Mouse (Mus musculus) c-Kit-positive CD71-positive TER-119-positive erythroid progenitor cells, embryonic 14.5 days (primary cell): ENCODE data around the gene Kcng3.

ENCODE experiments used
- DNase-seq: peaks from one replicate; pipeline ENCODE4 v3.0.0-alpha.2; 2013; ENCODE audit warnings: low spot score

Kcng3 gene

GRCm38 (mm10) chr17:83630787-83631678, 662 bp downstream of the Kcng3 start:
- no peak for DNase-seq

GRCm38 (mm10) chr17:83613907-83614306, 17.8 kb downstream of the Kcng3 start:
- DNase-seq, result no peak

DNA sequence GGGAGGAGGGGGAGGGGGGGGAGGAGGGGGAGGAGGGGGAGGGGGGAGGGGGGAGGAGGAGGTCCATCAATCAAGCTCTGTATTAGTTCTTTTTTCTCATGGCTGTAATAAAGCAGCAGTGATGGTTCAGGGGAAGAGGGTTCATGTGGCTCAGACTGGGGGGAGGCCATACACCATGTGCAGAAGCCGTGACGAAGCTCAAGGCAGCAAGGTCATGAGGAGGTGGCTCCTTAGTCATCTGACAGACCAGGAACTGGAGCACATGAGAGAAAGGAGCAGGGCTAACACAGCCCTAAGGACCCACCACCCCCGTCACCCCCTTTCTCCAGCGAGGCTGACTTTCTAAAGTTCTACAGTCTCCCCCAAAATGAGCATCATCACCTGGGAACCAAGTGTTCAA, 22.2 kb downstream of the Kcng3 start:
- DNase-seq, result no peak

- DNase-seq, result no peak
Measured at GRCm38 (mm10) chr17:83600976-83601375, 30.7 kb downstream of the Kcng3 start.

DNA sequence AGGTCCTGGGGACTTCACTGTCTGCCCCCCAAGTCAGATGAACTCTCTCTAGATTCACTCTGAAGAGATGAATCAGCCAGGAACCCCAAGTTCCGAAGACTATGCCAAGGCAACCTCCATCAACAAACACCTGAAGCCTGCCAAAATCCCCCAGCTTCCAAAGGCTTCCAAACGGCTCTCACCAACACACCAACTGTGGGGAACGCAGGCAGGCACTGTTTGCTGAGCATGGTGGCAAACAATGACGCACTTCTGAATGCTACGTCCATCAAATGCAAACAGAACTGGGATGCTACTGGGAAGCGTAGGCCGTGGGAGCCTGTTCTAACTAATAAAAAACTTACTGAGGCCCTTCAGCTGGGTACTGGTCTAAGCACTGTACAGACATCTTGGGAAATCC, 35.7 kb downstream of the Kcng3 start:
- DNase-seq, result no peak

DNA sequence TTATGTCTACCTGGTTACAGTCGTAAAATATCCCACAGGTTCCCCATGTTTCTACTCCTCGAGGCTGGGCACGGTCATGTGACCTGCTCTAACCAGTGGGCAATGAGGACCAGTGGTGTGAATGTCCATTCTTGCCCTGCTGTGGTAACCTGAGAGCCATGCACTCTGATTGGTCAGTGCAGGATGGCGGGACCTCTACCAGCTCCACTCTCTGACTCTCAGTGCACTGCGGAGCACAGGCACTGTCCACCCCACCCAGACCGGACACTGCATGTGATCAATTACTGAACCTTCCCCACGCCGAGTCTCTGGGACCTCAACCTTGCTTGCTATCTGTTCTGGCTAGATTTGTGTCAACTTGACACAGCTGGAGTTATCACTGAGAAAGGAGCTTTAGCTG, 37.2 kb downstream of the Kcng3 start:
- DNase-seq, result no peak

DNA sequence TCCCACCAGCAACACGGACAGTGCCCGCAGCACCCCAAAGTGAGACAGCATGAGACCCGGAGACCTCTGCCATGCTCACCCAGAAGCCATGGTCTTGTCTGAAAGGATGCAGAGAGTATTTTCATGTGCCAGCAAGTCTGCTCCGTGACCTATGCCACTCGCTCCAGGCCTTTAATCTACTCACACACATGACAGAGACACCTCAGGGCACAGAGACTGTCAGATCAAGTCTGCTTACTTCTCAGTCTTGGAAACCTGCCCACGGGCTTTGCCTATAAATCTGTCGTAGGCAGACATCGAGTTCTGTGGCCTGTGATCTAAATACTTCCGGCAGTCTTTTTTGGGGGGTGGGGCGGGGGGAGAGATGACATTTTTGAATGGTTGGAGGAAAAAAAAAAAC, 38.3 kb downstream of the Kcng3 start:
- DNase-seq, result no peak

DNA sequence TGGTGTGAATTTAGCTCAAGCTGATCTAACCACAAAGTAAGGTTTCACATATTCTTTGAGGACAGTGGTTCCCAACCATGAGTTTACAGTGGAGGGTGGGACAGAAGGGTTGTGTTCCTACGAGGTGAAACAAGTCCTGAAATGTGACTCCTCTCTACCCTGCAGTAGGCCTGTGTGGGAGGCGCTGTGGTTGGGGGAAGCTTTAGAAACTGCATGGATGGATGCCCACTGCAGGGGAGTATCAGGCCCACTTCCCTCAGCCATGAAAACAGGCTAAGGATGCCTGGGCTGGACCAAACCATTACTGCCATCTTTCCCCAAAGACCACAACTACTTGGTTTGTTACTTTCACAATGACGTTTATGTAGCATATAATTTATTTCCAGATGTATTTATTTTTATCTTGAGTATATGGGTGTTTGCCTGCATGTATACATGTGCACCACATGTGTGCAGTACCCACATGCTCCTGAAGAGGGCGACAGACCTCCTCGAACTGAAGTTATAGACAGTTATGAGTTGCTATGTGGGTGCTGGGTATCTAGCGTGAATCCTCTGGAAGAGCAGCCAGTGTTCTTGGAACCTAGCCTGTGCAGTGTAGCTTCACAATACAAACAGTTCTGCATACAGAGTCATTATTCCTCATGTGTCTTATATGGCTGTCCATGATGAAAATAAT, 42.9 kb downstream of the Kcng3 start:
- DNase-seq, result no peak

DNA sequence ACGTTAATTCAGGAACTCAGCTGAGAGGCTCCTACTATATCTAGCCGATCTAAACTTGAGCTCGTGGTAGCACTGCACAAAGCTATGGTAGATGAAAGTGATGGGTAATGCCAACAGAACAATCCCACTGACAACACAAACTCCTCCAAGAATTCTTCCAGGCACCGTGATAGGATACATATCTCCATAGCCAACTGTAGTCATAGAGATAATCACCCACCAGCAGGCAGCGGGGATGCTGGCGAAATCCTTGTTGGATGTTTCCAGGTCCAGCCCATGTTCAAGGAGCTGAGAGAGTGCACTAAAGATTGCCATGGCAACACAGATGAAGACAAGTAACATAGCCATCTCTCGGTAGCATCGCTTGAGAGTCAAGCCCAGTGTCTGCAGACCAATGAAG, 44.0 kb downstream of the Kcng3 start:
- DNase-seq, result no peak

- no peak for DNase-seq
Measured at GRCm38 (mm10) chr17:83582585-83582984, 49.1 kb downstream of the Kcng3 start.

DNA sequence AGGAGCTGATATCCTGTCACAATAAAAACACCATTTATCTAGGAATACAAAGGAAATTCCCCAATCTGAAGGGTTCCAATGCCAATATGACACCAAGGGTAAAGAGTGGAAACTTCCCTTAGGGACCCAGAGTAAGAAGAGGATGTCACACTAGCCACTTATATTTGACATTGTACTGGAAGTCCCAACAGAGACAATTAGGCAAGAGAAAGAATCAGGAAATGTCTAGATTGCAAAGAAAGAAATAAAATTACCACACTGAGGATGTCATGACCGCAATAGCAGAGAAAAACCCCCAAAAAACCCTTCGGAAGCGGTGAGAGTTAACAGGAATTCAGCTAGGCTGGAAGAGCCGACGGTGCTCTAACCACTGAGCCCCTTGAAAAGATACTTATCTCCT, 51.0 kb downstream of the Kcng3 start:
- no peak for DNase-seq

DNA sequence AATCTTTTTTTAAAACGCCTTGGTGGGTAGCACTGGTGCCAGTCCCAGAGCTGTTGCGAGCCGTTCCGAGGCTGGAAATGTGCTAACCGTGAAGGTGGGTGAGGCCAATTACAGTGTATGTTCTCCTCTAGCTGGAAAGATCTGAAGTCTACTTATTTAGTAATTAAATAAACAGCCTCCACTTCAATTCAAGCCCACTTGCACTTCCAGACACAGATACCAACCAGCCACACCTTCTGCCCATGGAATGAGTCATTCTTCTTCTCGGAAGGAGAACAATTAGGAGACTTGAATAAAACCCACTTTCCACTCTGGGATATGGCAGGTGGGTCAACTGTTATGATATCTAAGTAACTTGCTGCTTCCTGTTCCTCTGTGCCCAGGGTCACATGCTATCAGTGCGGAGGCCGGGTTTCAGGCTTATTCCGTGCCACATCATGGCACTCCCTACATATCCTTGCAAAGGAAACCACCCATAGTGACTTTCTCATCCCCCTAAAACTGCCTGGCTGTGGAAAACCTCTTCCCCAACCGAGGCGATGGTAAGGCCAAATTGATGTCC, 54.8 kb downstream of the Kcng3 start:
- no peak for DNase-seq

DNA sequence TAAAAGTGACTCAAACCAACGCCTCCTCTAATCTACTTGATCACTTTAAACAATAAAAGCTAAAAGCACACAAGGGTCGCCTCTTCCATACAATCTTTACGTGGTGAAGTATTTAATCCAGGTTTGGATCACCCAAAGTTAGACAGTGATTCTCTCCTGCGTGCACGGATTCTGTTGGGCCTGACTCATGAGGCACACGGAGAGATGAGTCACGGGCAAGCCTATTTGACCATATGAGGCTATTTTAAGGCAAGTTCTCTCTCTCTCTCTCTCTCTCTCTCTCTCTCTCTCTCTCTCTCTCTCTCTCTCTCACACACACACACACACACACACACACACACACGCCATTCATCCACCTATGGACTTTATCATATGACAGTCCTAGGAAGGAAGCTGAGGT, 57.1 kb downstream of the Kcng3 start:
- no peak for DNase-seq

GRCm38 (mm10) chr17:83573128-83573527, 58.6 kb downstream of the Kcng3 start:
- no peak for DNase-seq

- no peak for DNase-seq
Measured at GRCm38 (mm10) chr17:83572366-83572765, 59.3 kb downstream of the Kcng3 start.

GRCm38 (mm10) chr17:83567375-83567774, 64.3 kb downstream of the Kcng3 start:
- DNase-seq, result no peak

- DNase-seq, result no peak
Measured at GRCm38 (mm10) chr17:83565506-83565905, 66.2 kb downstream of the Kcng3 start.

DNA sequence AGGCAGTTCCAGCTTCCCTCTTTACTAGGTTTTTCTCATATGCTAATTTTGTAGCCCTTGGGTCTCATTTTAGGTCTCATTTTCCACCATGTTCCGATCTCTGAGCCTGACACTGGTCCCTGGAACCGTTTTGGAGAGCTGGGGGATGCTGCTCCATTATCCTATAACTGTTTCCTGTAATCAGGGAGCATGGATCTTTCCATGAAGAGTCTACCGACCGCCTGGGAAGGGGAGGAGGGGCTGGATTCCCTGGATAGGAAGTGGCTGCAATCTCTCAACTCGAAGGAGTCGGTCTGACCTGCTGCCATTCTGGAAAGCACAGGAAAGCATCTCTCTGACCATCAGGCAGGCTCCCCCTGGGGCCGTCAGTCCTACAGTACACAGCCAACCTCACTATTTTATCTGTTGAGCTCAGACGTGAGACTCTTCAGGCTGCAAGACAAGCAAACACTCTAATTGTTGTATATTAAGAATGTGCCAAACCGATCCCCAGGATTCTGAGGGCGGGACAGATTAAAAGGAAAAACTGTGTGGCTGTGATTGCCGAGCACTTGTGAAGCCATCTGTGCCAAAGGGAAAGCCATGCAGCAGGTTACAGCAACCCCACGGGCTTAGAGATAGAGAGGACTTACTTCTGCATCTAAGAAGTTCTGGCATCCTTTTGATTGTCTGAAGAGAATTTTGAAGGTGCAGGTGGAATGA, 67.4 kb downstream of the Kcng3 start:
- no peak for DNase-seq

- DNase-seq, result peak; percentile 47
Measured at GRCm38 (mm10) chr17:83563703-83564111, 68.0 kb downstream of the Kcng3 start.

DNA sequence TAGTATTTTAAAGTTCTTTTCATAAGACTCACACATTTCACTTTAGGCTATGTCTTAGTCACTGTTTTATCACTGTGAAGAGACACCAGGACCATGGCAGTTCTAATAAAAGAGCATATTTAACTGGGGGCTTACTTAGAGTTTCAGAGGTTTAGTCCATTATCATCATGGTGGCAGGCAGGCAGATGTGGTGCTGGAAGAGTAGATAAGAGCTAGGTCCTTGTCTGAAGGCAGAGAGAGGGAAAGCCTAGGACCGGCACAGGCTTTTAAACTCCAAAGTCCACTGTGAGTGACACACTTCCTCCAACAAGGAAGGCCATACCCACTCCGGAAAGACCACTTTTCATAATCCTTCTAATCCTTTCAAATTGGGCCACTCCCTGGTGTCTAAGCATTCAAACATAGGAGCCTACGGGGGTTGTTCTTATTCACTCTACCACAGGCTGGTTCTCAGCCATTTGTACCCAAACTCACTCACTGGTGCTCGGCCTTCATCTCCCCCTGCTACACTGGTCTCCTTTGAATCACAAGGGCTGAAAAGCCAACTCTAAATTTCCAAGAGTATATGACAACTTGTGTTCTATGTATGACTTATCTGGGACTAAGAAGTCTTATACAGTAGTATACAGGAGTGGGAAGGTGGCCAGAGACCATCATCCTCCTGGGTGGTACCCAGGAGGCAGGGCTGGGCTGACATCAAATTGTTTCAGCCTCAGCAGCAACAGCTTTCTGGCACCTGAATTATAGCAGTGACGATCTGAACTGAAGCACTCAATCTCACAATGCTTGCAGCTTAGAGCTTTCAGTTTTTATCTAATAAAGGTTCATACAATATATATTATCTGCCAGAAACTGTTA, 69.3 kb downstream of the Kcng3 start:
- peak; percentile 91 for DNase-seq

GRCm38 (mm10) chr17:83559081-83559480, 72.6 kb downstream of the Kcng3 start:
- DNase-seq, result no peak

- DNase-seq, result no peak
Measured at GRCm38 (mm10) chr17:83555836-83556235, 75.9 kb downstream of the Kcng3 start.
